Mouse (Mus musculus) heart, postnatal 0 days (tissue): ENCODE data around the gene Gm43552. TPM values are rescaled to one million over a fixed set of nuclear protein-coding genes. Genes with fewer than 3 reads are reported as not detected.

Experiments
- ATAC-seq: fragments of 200-750 bp; cut with Nextera tagmentation; 2 replicates; pipeline ENCODE4 v1.8.0; 2017; ENCODE audit warnings: low read depth, moderate number of reproducible peaks, moderate library complexity; ENCODE audit not compliant: insufficient read depth
- DNase-seq: peaks from one replicate; pipeline ENCODE4 v3.0.0-alpha.2; 2016; ENCODE audit warnings: low spot score
- H3K27ac ChIP-seq: fragments of 300-500 bp; sonication (generic); 2 replicates; pipeline ENCODE4 v1.5.1; 2014; ENCODE audit warnings: low read depth, mild to moderate bottlenecking
- H3K27me3 ChIP-seq: fragments of 300-500 bp; sonication (generic); 2 replicates; pipeline ENCODE4 v1.6.1; 2014; ENCODE audit warnings: low read length, mixed read lengths; ENCODE audit not compliant: control insufficient read depth, insufficient read depth
- H3K36me3 ChIP-seq: fragments of 300-500 bp; sonication (generic); replicated peaks from 2 replicates; pipeline ENCODE4 v1.6.1; 2014; ENCODE audit warnings: low read length, mixed read lengths; ENCODE audit not compliant: control insufficient read depth, insufficient read depth
- H3K4me1 ChIP-seq: fragments of 300-500 bp; sonication (generic); 2 replicates; pipeline ENCODE4 v1.6.1; 2014; ENCODE audit warnings: antibody characterized with exemption; ENCODE audit not compliant: control insufficient read depth, insufficient read depth
- H3K4me2 ChIP-seq: fragments of 300-500 bp; sonication (generic); 2 replicates; pipeline ENCODE4 v1.6.1; 2014; ENCODE audit warnings: low read depth, mild to moderate bottlenecking, low read length, moderate library complexity
- H3K4me3 ChIP-seq: fragments of 300-500 bp; sonication (generic); 2 replicates; pipeline ENCODE4 v1.5.1; 2014; ENCODE audit warnings: low read depth, low read length
- H3K9ac ChIP-seq: fragments of 300-500 bp; sonication (generic); replicated peaks from 2 replicates; pipeline ENCODE4 v1.6.1; 2014; ENCODE audit warnings: low read depth, low read length, mixed read lengths
- H3K9me3 ChIP-seq: fragments of 300-500 bp; sonication (generic); replicated peaks from 2 replicates; pipeline ENCODE4 v1.6.1; 2016; ENCODE audit warnings: low read length; ENCODE audit not compliant: control insufficient read depth
- CTCF ChIP-seq: IDR thresholded peaks from 2 replicates; pipeline ENCODE4 v1.5.1; 2016; ENCODE audit warnings: antibody characterized with exemption, control low read depth, low read depth
- EP300 ChIP-seq: IDR thresholded peaks from 2 replicates; pipeline ENCODE4 v1.6.1; 2016; ENCODE audit warnings: antibody characterized with exemption, low read depth
- WGBS: fragments of 180-500 bp; shearing (Covaris S2); extraction: QIAGEN DNeasy Blood & Tissue Kit; methylation state at CpG from one replicate; pipeline ENCODE4 v1.1.7; 2014; 5-methylcytosine and 5-hydroxymethylcytosine counted together
- polyA plus RNA-seq: library from polyadenylated mRNA; unstranded; fragments of >200 nt; fragmentation: Nextera tagmentation; extraction: Ambion mirVana; gene quantifications from 2 replicates; pipeline ENCODE4 v1.2.1, GENCODE M21; 2015
- total RNA-seq: library from RNA; depleted of rRNA; stranded (reverse); fragments of >200 nt; gene quantifications from 2 replicates; pipeline ENCODE4 v1.2.3, GENCODE M21; 2014; ENCODE audit warnings: low replicate concordance; rRNA removed

Gene Gm43552
- total and polyA plus RNA-seq, 2 experiments from 2014 or later = not detected

- H3K4me3 ChIP-seq = peak within 1 kb of the TSS; percentile 87
- H3K4me1 ChIP-seq = peaks cover 9% of the 10 kb centered on the region
- H3K36me3 ChIP-seq = peaks cover 47% of the 10 kb centered on the region
- H3K9ac ChIP-seq = peak within 1 kb of the TSS; percentile 98
- ATAC-seq (peak; percentile 97), DNase-seq (peak; percentile 95)
- H3K27me3 ChIP-seq = no peaks in the 10 kb centered on the region
- peak within 1 kb of the TSS; percentile 80 for H3K4me2 ChIP-seq
- H3K27ac ChIP-seq = peak within 1 kb of the TSS; percentile 92
- WGBS = under 1% methylated on average over 83 of the region's 83 CpGs
- H3K9me3 ChIP-seq = no peaks in the 10 kb centered on the region
- TF ChIP-seq CTCF = no peak
- TF ChIP-seq EP300 = peak; percentile 25; the same call in 1 of the 2 replicates
Measured at GRCm38 (mm10) chr5:65390648-65391644, 101.7 kb downstream of the Gm43552 start, which contains the start of the genes Rpl9 and Lias. Gene Rpl9 (minus strand): TSS chr5:65391444. Gene Lias (plus strand): TSS chr5:65391497.

- ATAC-seq (no peak), DNase-seq (no peak)
- no peak for TF ChIP-seq EP300
- no peak for TF ChIP-seq CTCF
- Histone ChIP-seq H3K9ac (no peak overlapping the region), H3K27me3 (no peaks in the 10 kb centered on the region), H3K4me3 (no peak overlapping the region), H3K27ac (no peak overlapping the region), H3K9me3 (no peaks in the 10 kb centered on the region), H3K36me3 (peaks cover 40% of the 10 kb centered on the region), H3K4me2 (no peak overlapping the region), H3K4me1 (peaks cover 9% of the 10 kb centered on the region)
- WGBS = 75% methylated on average over 6 of the region's 6 CpGs
Measured at GRCm38 (mm10) chr5:65387008-65387867, 105.4 kb downstream of the Gm43552 start.

- Histone ChIP-seq H3K27me3 (no peaks in the 10 kb centered on the region), H3K4me1 (peaks cover 9% of the 10 kb centered on the region), H3K9ac (no peak overlapping the region), H3K4me3 (no peak overlapping the region), H3K36me3 (peaks cover 40% of the 10 kb centered on the region), H3K9me3 (no peaks in the 10 kb centered on the region), H3K4me2 (no peak overlapping the region), H3K27ac (no peak overlapping the region)
- TF ChIP-seq EP300 (no peak), CTCF (no peak)
- no peak for ATAC-seq
- 79% methylated on average over 2 of the region's 2 CpGs for WGBS
- no peak for DNase-seq
Measured at GRCm38 (mm10) chr5:65385704-65386103, 106.9 kb downstream of the Gm43552 start.

Other genes with a start within 250 kb of the Gm43552 start
- 13.3 and 34.9 TPM in 2 replicates for gene Rfc1, start 157.2 kb downstream of the Gm43552 start, total RNA-seq
- 36.7 and 39.4 TPM in 2 replicates for gene Rfc1, start 157.2 kb downstream of the Gm43552 start, polyA plus RNA-seq
- not detected in 2 replicates for gene Klb, start 144.5 kb downstream of the Gm43552 start, total RNA-seq
- gene Klb, start 144.5 kb downstream of the Gm43552 start, polyA plus RNA-seq = 0.05 TPM in 1 of 2 replicates, not detected in the other
- gene Rpl9, start 101.4 kb downstream of the Gm43552 start, total RNA-seq = 1,074 and 1,362 TPM in 2 replicates
- 506 and 542 TPM in 2 replicates for gene Rpl9, start 101.4 kb downstream of the Gm43552 start, polyA plus RNA-seq
- 26.2 and 36.8 TPM in 2 replicates for gene Lias, start 101.3 kb downstream of the Gm43552 start, total RNA-seq
- gene Lias, start 101.3 kb downstream of the Gm43552 start, polyA plus RNA-seq = 71.5 and 75.2 TPM in 2 replicates
- gene Ugdh, start 56.9 kb downstream of the Gm43552 start, total RNA-seq = 16.3 and 21.0 TPM in 2 replicates
- 24.6 and 27.1 TPM in 2 replicates for gene Ugdh, start 56.9 kb downstream of the Gm43552 start, polyA plus RNA-seq
- 122 and 156 TPM in 2 replicates for gene Smim14, start 44.4 kb upstream of the Gm43552 start, total RNA-seq
- gene Smim14, start 44.4 kb upstream of the Gm43552 start, polyA plus RNA-seq = 190 and 200 TPM in 2 replicates
- gene Ube2k, start 44.4 kb upstream of the Gm43552 start, total RNA-seq = 19.5 and 21.2 TPM in 2 replicates
- 125 and 132 TPM in 2 replicates for gene Ube2k, start 44.4 kb upstream of the Gm43552 start, polyA plus RNA-seq
- 57.9 and 91.3 TPM in 2 replicates for gene Pds5a, start 205.4 kb upstream of the Gm43552 start, total RNA-seq
- gene Pds5a, start 205.4 kb upstream of the Gm43552 start, polyA plus RNA-seq = 13.2 and 15.4 TPM in 2 replicates